Mouse (Mus musculus) olfactory bulb, adult 2 months (tissue): ENCODE measurements at regions not wholly inside any gene's neighbourhood (a gene's known extent, or its start where the extent isn't known, plus 50 kb on each side); places are given as distances from the start of the nearest gene placed in this dataset.

Experiments used
- CTCF ChIP-seq: fragments of 200-500 bp; IDR thresholded peaks from 2 replicates; pipeline ENCODE4 v1.5.1; 2012; ENCODE audit warnings: low read depth, mild to moderate bottlenecking, low read length, moderate library complexity; ENCODE audit not compliant: insufficient read depth
- POLR2A ChIP-seq: fragments of 200-500 bp; IDR thresholded peaks from 2 replicates; pipeline ENCODE4 v1.6.1; 2012; ENCODE audit warnings: mild to moderate bottlenecking, low read depth, low read length, moderate library complexity; ENCODE audit not compliant: insufficient read depth

- TF ChIP-seq CTCF (no peak), POLR2A (no peak)
Observed at GRCm38 (mm10) chr11:19143267-19144000, 124.6 kb upstream of the Meis1 start.
